Mouse (Mus musculus) heart, postnatal 0 days (tissue): ENCODE measurements at regions not wholly inside any gene's neighbourhood (a gene's known extent, or its start where the extent isn't known, plus 50 kb on each side); places are given as distances from the start of the nearest gene placed in this dataset.

Experiments
- CTCF ChIP-seq: IDR thresholded peaks from 2 replicates; pipeline ENCODE4 v1.5.1; 2016; ENCODE audit warnings: antibody characterized with exemption, control low read depth, low read depth
- EP300 ChIP-seq: IDR thresholded peaks from 2 replicates; pipeline ENCODE4 v1.6.1; 2016; ENCODE audit warnings: antibody characterized with exemption, low read depth

- TF ChIP-seq CTCF (no peak), EP300 (no peak)
These were observed 55.7 kb upstream of the Grik2 start for GRCm38 (mm10) chr10:49844308-49844707.
